Mouse (Mus musculus): ENCODE results near the gene Gm20671.
"Not testable (repeated sequence)": the region's sequence is repeated elsewhere in the genome, so short reads cannot be mapped to it uniquely, and the experiment has no call there.

The Gm20671 gene

DNA sequence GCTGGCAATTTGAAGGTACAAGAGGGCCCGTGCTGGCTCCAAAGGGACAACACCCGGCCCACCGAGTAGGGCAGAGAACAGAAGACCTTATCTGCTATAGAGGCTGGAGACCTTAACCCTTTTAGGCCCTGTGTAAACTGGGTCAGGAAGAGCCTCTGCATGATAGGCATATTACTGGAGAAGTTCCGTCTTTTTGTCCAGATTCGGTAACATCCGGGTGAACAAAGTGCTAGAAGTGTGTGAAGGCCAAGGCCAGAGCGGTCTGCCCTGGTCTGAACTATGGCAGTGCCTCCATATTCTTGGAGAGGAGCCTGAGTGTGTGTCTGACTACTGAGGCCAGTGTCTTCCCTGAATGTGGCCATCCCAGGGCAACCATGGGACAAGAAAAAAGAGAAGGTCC lies at the start of gene Gm20671:
TSS of gene Gm20671 (minus strand) at position 101 of the 400 bp plus-strand sequence.
- DNase-seq = no peak

DNA sequence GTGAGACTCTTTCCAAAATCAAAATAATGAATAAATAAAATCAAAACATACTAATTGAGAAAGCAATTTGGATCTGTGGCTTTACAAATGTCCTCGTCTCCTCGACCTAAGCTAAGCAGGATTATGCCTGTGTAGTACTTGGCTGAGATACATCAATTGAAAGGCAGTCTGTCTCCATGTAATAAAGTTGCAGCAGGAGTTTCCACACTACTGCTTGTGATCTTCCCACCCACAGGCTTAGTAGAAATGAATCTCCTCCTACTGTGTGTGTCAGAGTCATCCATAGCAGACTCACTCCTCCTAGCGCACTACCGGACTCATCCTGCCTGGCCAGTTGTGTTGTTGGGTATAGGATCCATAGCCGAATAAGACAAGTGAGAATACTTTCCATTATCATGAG lies 45.4 kb upstream of the Gm20671 start:
- DNase-seq = no peak

GRCm38 (mm10) chr5:32869389-32870024 lies 42.6 kb upstream of the Gm20671 start:
- no peak for DNase-seq

GRCm38 (mm10) chr5:32863253-32864228 lies 36.6 kb upstream of the Gm20671 start, which contains the start of gene Depdc5:
Depdc5 (plus strand) TSS chr5:32863701.
- peak; percentile 90 for DNase-seq

DNA sequence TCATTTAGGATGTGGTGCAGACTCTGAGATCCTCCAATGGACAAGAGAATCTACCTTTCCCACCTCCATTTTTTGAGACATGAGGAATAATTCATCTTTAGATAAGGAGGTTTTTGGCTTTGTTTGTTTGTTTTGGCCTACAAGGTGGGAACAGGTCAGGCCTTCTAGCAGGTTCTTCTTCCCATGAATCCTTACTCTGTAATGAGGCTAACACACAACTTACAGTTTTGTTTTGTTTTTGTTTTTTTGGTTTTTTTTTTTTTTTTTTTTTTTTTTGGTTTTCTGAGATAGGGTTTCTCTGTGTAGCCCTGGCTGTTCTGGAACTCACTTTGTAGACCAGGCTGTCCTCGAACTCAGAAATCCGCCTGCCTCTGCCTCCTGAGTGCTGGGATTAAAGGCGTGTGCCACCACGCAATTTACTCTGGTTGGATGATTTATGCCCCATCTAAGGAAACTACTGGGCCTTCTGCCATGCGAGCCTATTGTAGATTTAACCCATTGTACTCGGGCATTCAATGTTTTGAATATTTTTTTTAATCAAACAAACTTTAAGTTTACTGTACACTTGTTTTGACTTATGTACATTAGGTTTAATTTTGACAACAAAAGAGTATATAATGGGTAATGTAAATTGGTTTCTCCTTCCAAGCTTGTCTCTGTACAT lies 35.7 kb upstream of the Gm20671 start:
- no peak for DNase-seq

DNA sequence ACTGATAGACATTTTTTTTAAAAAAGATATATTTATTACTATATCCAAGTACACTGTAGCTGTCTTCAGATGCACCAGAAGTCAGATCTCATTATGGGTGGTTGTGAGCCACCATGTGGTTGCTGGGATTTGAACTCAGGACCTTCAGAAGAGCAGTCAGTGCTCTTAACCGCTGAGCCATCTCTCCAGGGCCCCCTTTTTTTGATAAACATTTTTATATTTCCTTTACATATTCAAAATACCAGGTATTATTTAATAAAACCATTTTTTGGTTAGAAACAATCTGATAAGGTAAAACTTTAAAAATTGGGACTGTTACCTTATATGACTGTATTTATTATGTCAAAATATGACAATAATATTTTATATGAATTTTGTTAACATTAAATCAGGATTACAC lies 34.2 kb upstream of the Gm20671 start:
- no peak for DNase-seq

GRCm38 (mm10) chr5:32857781-32858220 lies 30.9 kb upstream of the Gm20671 start:
- peak; percentile 60 for DNase-seq

DNA sequence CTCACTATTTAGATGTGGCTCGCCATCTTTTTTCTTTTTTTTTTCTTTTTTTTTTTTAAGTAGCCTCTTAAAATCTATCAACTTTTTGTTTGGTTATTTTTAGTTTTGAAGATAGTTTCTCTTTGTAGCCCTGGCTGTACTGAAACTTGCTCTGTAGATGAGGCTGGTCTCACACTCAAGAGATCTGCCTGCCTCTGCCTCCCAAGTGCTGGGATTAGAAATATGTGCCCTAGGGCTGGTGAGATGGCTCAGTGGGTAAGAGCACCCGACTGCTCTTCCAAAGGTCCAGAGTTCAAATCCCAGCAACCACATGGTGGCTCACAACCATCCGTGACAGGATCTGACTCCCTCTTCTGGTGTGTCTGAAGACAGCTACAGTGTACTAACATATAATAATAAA lies 28.4 kb upstream of the Gm20671 start:
- DNase-seq = not testable (repeated sequence)

- DNase-seq = no peak
Observed at GRCm38 (mm10) chr5:32854818-32855217, 27.9 kb upstream of the Gm20671 start.

- peak; percentile 100 for DNase-seq
Observed at GRCm38 (mm10) chr5:32853731-32854507, 27.0 kb upstream of the Gm20671 start, which contains the start of gene Prr14l. Prr14l (minus strand) TSS chr5:32854256.

DNA sequence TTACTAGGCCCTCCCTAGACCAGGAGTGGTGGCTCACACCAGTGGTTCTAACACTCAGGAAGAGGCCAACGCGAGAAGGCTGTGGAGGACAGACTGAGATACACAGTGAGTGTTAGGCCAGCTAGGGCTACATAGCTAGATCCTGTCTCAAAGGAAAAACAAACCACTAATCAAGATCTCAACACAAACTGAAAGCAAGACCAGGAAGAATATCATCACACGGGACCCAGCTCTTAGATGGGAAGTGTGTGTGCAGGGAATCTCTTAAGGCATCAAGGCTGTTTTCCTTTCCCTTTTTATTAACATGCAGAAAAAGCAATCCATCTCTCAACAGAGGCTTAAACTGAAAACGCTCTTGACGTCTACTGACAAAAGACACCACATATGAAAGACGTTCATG lies 25.1 kb upstream of the Gm20671 start:
- no peak for DNase-seq

- not testable (repeated sequence) for DNase-seq
Observed at GRCm38 (mm10) chr5:32849580-32849979, 22.7 kb upstream of the Gm20671 start.

DNA sequence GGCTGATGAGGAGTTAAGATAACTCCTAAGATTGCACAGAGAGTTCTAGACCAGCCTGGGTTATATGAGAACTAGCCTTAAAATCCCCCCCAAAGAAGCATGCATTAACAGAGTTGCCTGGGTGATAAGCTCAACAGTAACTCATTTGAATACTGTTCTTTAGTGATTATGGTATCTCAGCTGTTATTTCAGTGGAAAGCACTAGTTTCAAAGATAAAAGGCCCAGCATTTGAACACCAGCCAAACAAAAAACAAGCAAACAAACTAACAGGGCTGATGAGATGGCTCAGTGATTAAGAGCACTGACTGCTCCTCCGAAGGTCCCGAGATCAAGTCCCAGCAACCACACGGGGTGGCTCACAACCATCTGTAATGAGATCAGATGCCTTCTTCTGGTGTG lies 22.3 kb upstream of the Gm20671 start:
- DNase-seq = no peak

- no peak for DNase-seq
Observed at GRCm38 (mm10) chr5:32840029-32840428, 13.1 kb upstream of the Gm20671 start.

- DNase-seq = no peak
Observed at GRCm38 (mm10) chr5:32836976-32837375, 10.1 kb upstream of the Gm20671 start.

DNA sequence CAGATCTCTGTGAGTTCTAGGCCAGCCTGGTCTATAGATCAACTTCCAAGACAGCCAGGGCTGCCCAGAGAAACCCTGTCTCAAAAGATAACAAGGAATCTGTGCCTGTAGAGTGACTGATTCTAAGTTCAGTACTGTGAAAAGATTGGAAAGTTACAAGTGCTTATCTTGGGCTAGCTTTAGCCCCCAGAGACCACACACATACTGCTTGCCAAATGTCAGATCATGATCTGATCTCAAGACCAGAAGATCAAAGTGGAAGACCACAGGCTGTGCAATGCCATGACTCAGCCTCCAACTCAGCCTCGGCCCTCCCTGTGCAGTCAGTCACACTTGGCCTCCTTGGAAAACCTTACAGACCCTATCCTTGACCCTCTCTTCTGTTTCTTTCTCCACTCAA lies 7.6 kb upstream of the Gm20671 start:
- no peak for DNase-seq

GRCm38 (mm10) chr5:32830054-32830453 lies 3.1 kb upstream of the Gm20671 start:
- DNase-seq = no peak

DNA sequence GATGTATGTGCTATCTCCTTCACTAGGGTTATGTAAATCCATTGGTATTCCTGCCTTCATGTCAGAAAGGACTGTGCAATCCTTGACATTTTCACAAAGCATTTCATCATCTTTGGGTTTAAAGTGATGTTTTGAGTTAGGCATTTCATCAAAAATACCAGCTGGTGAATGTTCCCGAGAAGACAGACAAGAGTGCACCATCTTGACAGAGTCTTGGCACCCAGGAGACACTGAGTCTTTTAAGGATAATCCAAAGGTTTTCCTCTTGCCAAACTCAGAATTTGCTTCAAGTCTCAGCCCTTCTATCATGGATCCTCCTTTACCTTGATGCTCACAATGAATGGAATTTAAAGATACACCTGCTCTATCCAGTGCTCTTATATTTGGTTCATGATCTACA lies 1.9 kb upstream of the Gm20671 start:
- DNase-seq = not testable (repeated sequence)

DNA sequence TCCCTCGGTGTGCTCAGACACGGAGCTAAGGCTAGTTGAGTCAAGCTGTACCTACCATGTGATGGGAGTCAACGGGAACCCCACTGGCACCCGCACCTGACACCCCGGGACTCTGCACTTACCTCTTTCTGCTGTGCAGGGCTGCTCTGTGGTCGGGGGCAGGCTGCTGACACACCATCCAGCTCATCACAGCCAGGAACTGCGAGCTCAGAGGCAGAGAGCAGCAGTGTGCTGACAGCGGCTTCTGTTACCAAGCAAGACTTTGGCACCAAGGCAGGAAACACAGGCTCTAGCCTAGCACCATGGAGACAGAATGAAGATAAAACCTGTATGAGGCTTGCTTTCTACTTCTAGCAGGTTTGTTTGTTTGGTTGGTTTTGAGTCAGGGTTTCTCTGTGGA lies 6.4 kb downstream of the Gm20671 start:
- DNase-seq = no peak

DNA sequence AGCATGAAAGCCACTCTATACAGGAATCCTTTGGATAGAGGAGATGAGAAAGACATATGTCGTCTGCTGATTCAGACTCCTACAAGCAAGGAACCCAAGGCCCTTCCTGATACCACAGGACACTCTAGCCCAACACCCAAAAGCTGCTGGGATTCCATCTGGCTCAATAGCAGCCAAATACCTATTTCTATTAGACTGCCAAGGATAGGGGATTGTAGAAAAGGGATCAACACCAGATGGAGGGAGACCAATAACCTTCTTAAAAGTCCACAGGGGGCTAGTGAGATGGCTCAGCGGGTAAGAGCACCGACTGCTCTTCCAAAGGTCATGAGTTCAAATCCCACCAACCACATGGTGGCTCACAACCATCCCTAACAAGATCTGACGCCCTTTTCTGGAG lies 11.5 kb downstream of the Gm20671 start:
- DNase-seq = peak; percentile 7

GRCm38 (mm10) chr5:32786454-32786853 lies 40.5 kb downstream of the Gm20671 start:
- DNase-seq = not testable (repeated sequence)

- DNase-seq = peak; percentile 95
Observed at GRCm38 (mm10) chr5:32785313-32785915, 41.5 kb downstream of the Gm20671 start, which contains the start of gene Pisd. Pisd (minus strand) TSS chr5:32785646.
